1 mouse cellular context compared by ENCODE assay signal in genomic region chr11:69653399-69653798, GRCm38 (mm10).
TF ChIP-seq lines count a peak whose summit lies in the region.

No protein-coding gene starts in this region.

TF ChIP-seq in CH12.LX, 34 proteins besides CTCF, POLR2A, EP300 and RAD21:
- TF ChIP-seq POLR2AphosphoS2 (IDR thresholded peaks at IDR 0.05; ENCODE audit: low read depth, low read length) (no peak), ZC3H11A (IDR thresholded peaks at IDR 0.05; ENCODE audit: low read depth, low read length) (no peak), USF2 (conservative IDR thresholded peaks at IDR 0.05; ENCODE audit: low read depth, low read length) (no peak), BHLHE40 (IDR thresholded peaks at IDR 0.05; ENCODE audit: low read depth, low read length) (no peak)
TF ChIP-seq in CH12.LX: peak in this region for 0.
